Mouse (Mus musculus): ENCODE measurements around the gene Erbb4. TPM values are rescaled to one million over a fixed set of nuclear protein-coding genes. Genes with fewer than 3 reads are reported as not detected.

Gene Erbb4
- total RNA-seq (2021), result 10 to 100 TPM; 13.7 to 13.9 TPM

GRCm38 (mm10) chr1:69107485-69108158, at the start of gene Erbb4:
Gene Erbb4, minus strand, starts transcription at chr1:69108059.
- DNase-seq, result peak in 1 of 2 experiments; percentile 26
- intact Hi-C loops (cut with DNase I), result loop anchor here (5.0 to 10.0 kb wide), 4 partner anchors 133 to 605 kb away; no protein-coding TSS in a partner anchor

GRCm38 (mm10) chr1:69157346-69157745, 49.5 kb upstream of the Erbb4 start:
- intact Hi-C loops (cut with DNase I), result no loop called here
- no peak for DNase-seq

- DNase-seq, result no peak
- intact Hi-C loops (cut with DNase I), result no loop called here
Observed at GRCm38 (mm10) chr1:69141341-69141740, 33.5 kb upstream of the Erbb4 start.

- intact Hi-C loops (cut with DNase I), result loop anchor here (1.0 to 5.0 kb wide), 3 partner anchors 1032 to 1662 kb away; no protein-coding TSS in a partner anchor
- DNase-seq, result no peak
Observed at GRCm38 (mm10) chr1:69139519-69139868, 31.6 kb upstream of the Erbb4 start.

GRCm38 (mm10) chr1:69138856-69139518, 31.1 kb upstream of the Erbb4 start:
- intact Hi-C loops (cut with DNase I), result loop anchor here (1.0 to 5.0 kb wide), 3 partner anchors 1032 to 1662 kb away; no protein-coding TSS in a partner anchor
- DNase-seq, result peak; percentile 8 to 44

GRCm38 (mm10) chr1:69124147-69124848, 16.4 kb upstream of the Erbb4 start:
- no peak for DNase-seq
- intact Hi-C loops (cut with DNase I), result no loop called here

- intact Hi-C loops (cut with DNase I), result loop anchor here (2.0 to 5.0 kb wide), 2 partner anchors 1012 to 1476 kb away; no protein-coding TSS in a partner anchor
- DNase-seq, result no peak
Observed at GRCm38 (mm10) chr1:69118249-69118938, 10.5 kb upstream of the Erbb4 start.

- intact Hi-C loops (cut with DNase I), result loop anchor here (5.0 to 10.0 kb wide), 4 partner anchors 134 to 606 kb away; no protein-coding TSS in a partner anchor
Observed at GRCm38 (mm10) chr1:69108159-69108925, 483 bp upstream of the Erbb4 start.

GRCm38 (mm10) chr1:69106937-69107461, 860 bp downstream of the Erbb4 start:
- peak; percentile 50 to 59 for DNase-seq
- intact Hi-C loops (cut with DNase I), result loop anchor here (5.0 to 10.0 kb wide), 4 partner anchors 132 to 605 kb away; no protein-coding TSS in a partner anchor

More at GRCm38 (mm10) chr1:69108159-69108925, 483 bp upstream of the Erbb4 start:
- peak; percentile 24 to 40 for DNase-seq

- DNase-seq, result peak; percentile 45 to 57
- intact Hi-C loops (cut with DNase I), result loop anchor here (5.0 to 10.0 kb wide), 4 partner anchors 132 to 604 kb away; no protein-coding TSS in a partner anchor
Observed at GRCm38 (mm10) chr1:69106322-69106761, 1.5 kb downstream of the Erbb4 start.

- intact Hi-C loops (cut with DNase I), result loop anchor here (5.0 to 10.0 kb wide), 4 partner anchors 131 to 603 kb away; no protein-coding TSS in a partner anchor
- peak; percentile 46 to 47 for DNase-seq
Observed at GRCm38 (mm10) chr1:69105493-69106321, 2.2 kb downstream of the Erbb4 start.

- intact Hi-C loops (cut with DNase I), result loop anchor here (5.0 to 10.0 kb wide), 4 partner anchors 130 to 603 kb away; no protein-coding TSS in a partner anchor
- no peak for DNase-seq
Observed at GRCm38 (mm10) chr1:69105096-69105492, 2.8 kb downstream of the Erbb4 start.

GRCm38 (mm10) chr1:69103211-69103706, 4.6 kb downstream of the Erbb4 start:
- intact Hi-C loops (cut with DNase I), result loop anchor here (10.0 kb wide), 2 partner anchors 128 to 348 kb away; no protein-coding TSS in a partner anchor
- no peak for DNase-seq

GRCm38 (mm10) chr1:69101670-69102069, 6.2 kb downstream of the Erbb4 start:
- intact Hi-C loops (cut with DNase I), result loop anchor here (10.0 kb wide), 2 partner anchors 127 to 347 kb away; no protein-coding TSS in a partner anchor
- no peak for DNase-seq

GRCm38 (mm10) chr1:69093052-69093451, 14.8 kb downstream of the Erbb4 start:
- intact Hi-C loops (cut with DNase I), result no loop called here
- no peak for DNase-seq

GRCm38 (mm10) chr1:69089331-69089730, 18.5 kb downstream of the Erbb4 start:
- intact Hi-C loops (cut with DNase I), result no loop called here
- DNase-seq, result no peak

- intact Hi-C loops (cut with DNase I), result no loop called here
- DNase-seq, result no peak
Observed at GRCm38 (mm10) chr1:69085753-69086152, 22.1 kb downstream of the Erbb4 start.

- DNase-seq, result no peak
- intact Hi-C loops (cut with DNase I), result no loop called here
Observed at GRCm38 (mm10) chr1:69048918-69049317, 58.9 kb downstream of the Erbb4 start.

Data from heart, postnatal 36 days (tissue).